Mouse (Mus musculus): Measurements from ENCODE around the gene Rita1. TPM values are rescaled to one million over a fixed set of nuclear protein-coding genes. Genes with fewer than 3 reads are reported as not detected.

Rita1 gene
- polyA plus RNA-seq, 1 experiment from 2014 or later, result 9.3 TPM

Other genes with a start within 250 kb of the Rita1 start
- gene Lhx5, start 180.9 kb downstream of the Rita1 start, polyA plus RNA-seq (2014; fragmentation: Nextera tagmentation; extraction: Ambion mirVana), result 36.1 and 41.6 TPM in 2 replicates
- gene Sdsl, start 139.8 kb downstream of the Rita1 start, polyA plus RNA-seq (2014; fragmentation: Nextera tagmentation; extraction: Ambion mirVana), result 5.8 and 6.7 TPM in 2 replicates
- not detected in 2 replicates for gene Sds, start 136.1 kb downstream of the Rita1 start, polyA plus RNA-seq (2014; fragmentation: Nextera tagmentation; extraction: Ambion mirVana)
- gene Plbd2, start 109.0 kb downstream of the Rita1 start, polyA plus RNA-seq (2014; fragmentation: Nextera tagmentation; extraction: Ambion mirVana), result 20.5 and 22.1 TPM in 2 replicates
- gene Slc8b1, start 101.4 kb downstream of the Rita1 start, polyA plus RNA-seq (2014; fragmentation: Nextera tagmentation; extraction: Ambion mirVana), result 1.5 and 2.1 TPM in 2 replicates
- gene Tpcn1, start 23.9 kb downstream of the Rita1 start, polyA plus RNA-seq (2014; fragmentation: Nextera tagmentation; extraction: Ambion mirVana), result 12.5 and 15.6 TPM in 2 replicates
- 1.1 and 1.4 TPM in 2 replicates for gene Iqcd, start 23.6 kb downstream of the Rita1 start, polyA plus RNA-seq (2014; fragmentation: Nextera tagmentation; extraction: Ambion mirVana)
- 25.9 and 32.4 TPM in 2 replicates for gene Ddx54, start 150 bp upstream of the Rita1 start, polyA plus RNA-seq (2014; fragmentation: Nextera tagmentation; extraction: Ambion mirVana)
- 0.54 and 0.82 TPM in 2 replicates for gene Cfap73, start 21.6 kb upstream of the Rita1 start, polyA plus RNA-seq (2014; fragmentation: Nextera tagmentation; extraction: Ambion mirVana)
- gene Rasal1, start 36.2 kb upstream of the Rita1 start, polyA plus RNA-seq (2014; fragmentation: Nextera tagmentation; extraction: Ambion mirVana), result not detected in 2 replicates
- 4.6 and 5.0 TPM in 2 replicates for gene Dtx1, start 99.3 kb upstream of the Rita1 start, polyA plus RNA-seq (2014; fragmentation: Nextera tagmentation; extraction: Ambion mirVana)
- gene Oas2, start 137.3 kb upstream of the Rita1 start, polyA plus RNA-seq (2014; fragmentation: Nextera tagmentation; extraction: Ambion mirVana), result 0.13 TPM in 1 of 2 replicates, not detected in the other
- gene Oas3, start 165.1 kb upstream of the Rita1 start, polyA plus RNA-seq (2014; fragmentation: Nextera tagmentation; extraction: Ambion mirVana), result 0.15 and 0.21 TPM in 2 replicates
- gene Oas1e, start 182.9 kb upstream of the Rita1 start, polyA plus RNA-seq (2014; fragmentation: Nextera tagmentation; extraction: Ambion mirVana), result 0.13 and 0.29 TPM in 2 replicates
- gene Oas1c, start 199.9 kb upstream of the Rita1 start, polyA plus RNA-seq (2014; fragmentation: Nextera tagmentation; extraction: Ambion mirVana), result 0.26 and 0.45 TPM in 2 replicates
- not detected in 2 replicates for gene Oas1f, start 234.8 kb upstream of the Rita1 start, polyA plus RNA-seq (2014; fragmentation: Nextera tagmentation; extraction: Ambion mirVana)
- not detected in 2 replicates for gene Oas1h, start 248.8 kb upstream of the Rita1 start, polyA plus RNA-seq (2014; fragmentation: Nextera tagmentation; extraction: Ambion mirVana)